Mouse (Mus musculus) ES-E14 (cell line): ENCODE results near the gene Nt5c2.

Source experiments
- CHD2 ChIP-seq: IDR thresholded peaks from 2 replicates; pipeline ENCODE4 v1.6.1; 2014; ENCODE audit warnings: mild to moderate bottlenecking, low read depth, low read length, inconsistent platforms
- HCFC1 ChIP-seq: IDR thresholded peaks from 2 replicates; pipeline ENCODE4 v1.6.1; 2012; ENCODE audit warnings: low read length, inconsistent platforms, borderline replicate concordance; ENCODE audit not compliant: insufficient read depth
- ZNF384 ChIP-seq: IDR thresholded peaks from 2 replicates; pipeline ENCODE4 v1.6.1; 2012; ENCODE audit warnings: low read depth, low read length, inconsistent platforms

DNA sequence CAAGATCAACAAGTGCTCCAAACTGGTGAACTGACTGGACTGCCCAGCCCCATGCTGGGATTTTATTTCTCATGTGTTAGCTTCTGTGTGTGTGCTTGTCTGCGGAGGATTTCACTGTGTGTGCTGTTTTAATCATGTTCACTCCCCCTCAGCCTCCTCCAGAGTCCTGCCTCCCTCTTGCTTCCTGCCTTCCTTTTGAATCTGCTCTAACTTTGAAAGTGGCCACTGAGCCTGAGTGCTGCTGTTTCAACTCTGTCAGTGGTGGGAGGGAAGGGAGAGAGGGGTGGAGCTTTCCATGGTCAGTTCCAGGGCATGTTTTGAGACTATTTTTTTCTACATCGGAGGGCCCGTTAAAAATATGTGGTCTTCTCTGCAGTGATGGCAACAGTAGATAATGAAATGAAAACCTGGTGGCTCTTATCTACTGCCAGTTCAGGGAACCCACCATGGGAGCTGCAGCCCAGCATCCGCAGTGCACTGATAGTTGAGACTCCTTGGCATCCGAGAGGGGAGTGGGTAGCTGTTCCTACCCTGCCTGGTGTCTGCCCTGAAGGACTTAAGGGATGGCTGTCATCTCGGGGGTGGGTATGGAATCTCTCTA is 150.1 kb downstream of the Nt5c2 start:
- TF ChIP-seq ZNF384, result no peak
- no peak for TF ChIP-seq CHD2
- TF ChIP-seq HCFC1, result no peak
